Comparison of ENCODE assay signal across 28 mouse cellular contexts in genomic region chr2:130386212-130386611, GRCm38 (mm10). TPM values are rescaled to one million over a fixed set of nuclear protein-coding genes. Genes with fewer than 3 reads are reported as not detected.
"Had no signal": no experiment of that assay in that cellular context is flagged by ENCODE, and none has a peak within 500 bp of the region (broad histone marks: within the 10 kb centered on the region; RNA-seq: fewer than 3 reads in every experiment).

No protein-coding gene starts in this region.

- H3K9ac ChIP-seq: liver, embryonic 12.5 days; liver, embryonic 14.5 days; lung, embryonic 14.5 days; midbrain, embryonic 13.5 days; midbrain, embryonic 15.5 days; neural tube, embryonic 12.5 days had no signal

- H3K4me3 ChIP-seq: liver, embryonic 12.5 days; megakaryocyte, embryonic 14.5 days; midbrain, embryonic 13.5 days; midbrain, embryonic 15.5 days; neural tube, embryonic 12.5 days had no signal

- H3K4me1 ChIP-seq: liver, embryonic 12.5 days; midbrain, embryonic 13.5 days; midbrain, embryonic 15.5 days; neural tube, embryonic 12.5 days had no signal

- DNase-seq: lung, embryonic 14.5 days; retina, postnatal 1 day; right cerebral cortex, adult 18-20 months; right cerebral cortex, postnatal 25 days; right cerebral cortex, postnatal 4 days; spleen, adult 18-20 months; thymus, adult 18-20 months; thymus, postnatal 14 days; thymus, postnatal 36 days had no signal

- H3K36me3 ChIP-seq: liver, embryonic 12.5 days; midbrain, embryonic 13.5 days; midbrain, embryonic 15.5 days had no signal

- H3K27ac ChIP-seq: liver, embryonic 12.5 days; liver, embryonic 14.5 days; macrophage; midbrain, embryonic 13.5 days; midbrain, embryonic 15.5 days; neural tube, embryonic 12.5 days had no signal

- H3K9me3 ChIP-seq: liver, embryonic 12.5 days; midbrain, embryonic 13.5 days; midbrain, embryonic 15.5 days; neural tube, embryonic 12.5 days had no signal

- H3K4me2 ChIP-seq: liver, embryonic 12.5 days; lung, embryonic 14.5 days; midbrain, embryonic 11.5 days; midbrain, embryonic 13.5 days; midbrain, embryonic 15.5 days; neural tube, embryonic 12.5 days had no signal

- H3K27me3 ChIP-seq: midbrain, embryonic 13.5 days; midbrain, embryonic 15.5 days; neural tube, embryonic 12.5 days had no signal

- ATAC-seq: liver, embryonic 12.5 days; midbrain, embryonic 13.5 days; midbrain, embryonic 15.5 days had no signal

RNA-seq across cellular contexts. Expression of gene Cpxm1, which starts 11.2 kb away (rescaled TPM):
- total RNA-seq: neutrophil, adult 5-6 weeks had no signal
- polyA plus RNA-seq: macrophage had no signal

RNA-seq across cellular contexts. Expression of gene Gm28372, which starts 18.8 kb away (rescaled TPM):
- total RNA-seq: megakaryocyte progenitor cell, adult 5-6 weeks; midbrain, postnatal 0 days; monocyte, adult 5-6 weeks; neutrophil, adult 5-6 weeks had no signal
- polyA plus RNA-seq: liver, embryonic 12.5 days; liver, embryonic 14.5 days; liver, embryonic 16.5 days; lung, embryonic 14.5 days; lung, embryonic 16.5 days; macrophage; midbrain, embryonic 11.5 days; small intestine, adult 2 months; stomach, embryonic 14.5 days; stomach, embryonic 16.5 days; thymus, postnatal 0 days had no signal

RNA-seq across cellular contexts. Expression of gene 1700020A23Rik, which starts 18.8 kb away (rescaled TPM):
- total RNA-seq: megakaryocyte progenitor cell, adult 5-6 weeks; midbrain, postnatal 0 days; monocyte, adult 5-6 weeks; neutrophil, adult 5-6 weeks had no signal
- polyA plus RNA-seq: liver, embryonic 12.5 days; liver, embryonic 14.5 days; liver, embryonic 16.5 days; lung, embryonic 14.5 days; lung, embryonic 16.5 days; macrophage; midbrain, embryonic 11.5 days; midbrain, embryonic 15.5 days; small intestine, adult 2 months; stomach, embryonic 14.5 days; stomach, embryonic 16.5 days; thymus, postnatal 0 days had no signal

RNA-seq across cellular contexts. Expression of gene Tmem239, which starts 20.1 kb away (rescaled TPM):
- total RNA-seq: megakaryocyte progenitor cell, adult 5-6 weeks; midbrain, postnatal 0 days; monocyte, adult 5-6 weeks; neutrophil, adult 5-6 weeks had no signal
- polyA plus RNA-seq: liver, embryonic 12.5 days; liver, embryonic 14.5 days; liver, embryonic 16.5 days; lung, embryonic 14.5 days; lung, embryonic 16.5 days; macrophage; midbrain, embryonic 11.5 days; midbrain, embryonic 13.5 days; midbrain, postnatal 0 days; neural tube, embryonic 12.5 days; neural tube, embryonic 14.5 days; small intestine, adult 2 months; stomach, embryonic 14.5 days; stomach, embryonic 16.5 days; thymus, postnatal 0 days had no signal
